Mouse (Mus musculus) kidney, postnatal 4 days (tissue): ENCODE results near the gene Mob3a.
"Not testable (repeated sequence)": the region's sequence is repeated elsewhere in the genome, so short reads cannot be mapped to it uniquely, and the experiment has no call there.

Experiments
- DNase-seq, 2 experiments: peaks; one replicate each; pipeline ENCODE4 v3.0.0; 2021; ENCODE audit warnings: mixed read lengths in 2 of 2

The Mob3a gene

DNA sequence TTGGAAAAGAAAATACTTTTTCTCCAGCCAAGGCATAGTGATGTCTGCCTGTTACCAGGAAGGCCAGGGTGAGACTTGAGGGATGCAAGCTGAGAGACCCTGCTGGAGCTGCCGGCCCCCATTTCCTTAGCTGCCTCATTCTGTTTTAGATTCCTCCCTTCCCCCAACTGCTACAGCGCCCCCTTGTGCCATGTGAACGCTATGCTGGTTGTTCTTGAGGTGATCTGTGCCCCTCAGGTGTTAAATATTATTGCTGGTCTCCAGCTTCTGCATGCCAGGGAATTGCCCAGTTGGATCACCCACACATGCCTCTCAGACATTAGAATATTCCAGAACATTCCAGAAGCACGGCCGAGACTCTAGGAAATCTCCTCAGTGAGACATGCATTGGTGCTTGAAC is 40.6 kb downstream of the Mob3a start:
- DNase-seq, result peak; percentile 84 to 87

DNA sequence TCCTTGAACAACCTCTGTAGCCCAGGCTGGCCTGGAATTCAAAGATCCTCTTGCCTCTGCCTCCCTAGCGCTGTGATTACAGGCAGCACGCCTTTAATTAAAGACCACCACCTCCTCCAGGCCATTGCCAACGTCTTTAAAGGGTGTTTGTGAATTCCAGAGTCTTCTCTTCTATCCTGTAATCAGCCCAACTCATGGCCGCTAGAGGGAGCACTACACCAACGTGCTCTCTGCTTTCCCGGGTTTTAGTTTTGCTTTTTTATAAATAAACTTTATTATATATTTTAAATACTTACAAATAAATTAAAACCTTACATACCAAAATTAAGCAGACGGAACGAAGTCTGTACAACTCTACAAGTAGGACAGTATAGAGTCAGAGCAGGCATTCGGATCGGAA is 42.6 kb downstream of the Mob3a start:
- DNase-seq, result peak; percentile 90 to 91

DNA sequence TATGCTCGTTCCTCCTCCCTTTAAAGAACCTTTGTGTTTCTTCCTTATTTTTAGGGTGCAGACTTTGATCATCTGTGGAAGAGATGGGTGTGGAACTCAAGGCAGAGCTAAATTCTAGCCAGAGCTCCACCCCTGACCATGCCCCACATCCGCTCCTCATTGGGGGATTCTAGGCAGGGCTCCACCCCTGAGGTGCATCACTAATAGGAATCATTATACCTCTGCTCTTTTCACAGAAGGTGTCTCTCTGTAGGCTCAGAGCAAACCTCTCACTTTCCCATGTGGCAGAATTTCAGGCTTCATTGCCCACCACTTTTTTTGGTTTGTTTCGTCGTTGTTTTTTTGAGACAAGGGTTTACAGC is 43.0 kb downstream of the Mob3a start:
- no peak for DNase-seq

DNA sequence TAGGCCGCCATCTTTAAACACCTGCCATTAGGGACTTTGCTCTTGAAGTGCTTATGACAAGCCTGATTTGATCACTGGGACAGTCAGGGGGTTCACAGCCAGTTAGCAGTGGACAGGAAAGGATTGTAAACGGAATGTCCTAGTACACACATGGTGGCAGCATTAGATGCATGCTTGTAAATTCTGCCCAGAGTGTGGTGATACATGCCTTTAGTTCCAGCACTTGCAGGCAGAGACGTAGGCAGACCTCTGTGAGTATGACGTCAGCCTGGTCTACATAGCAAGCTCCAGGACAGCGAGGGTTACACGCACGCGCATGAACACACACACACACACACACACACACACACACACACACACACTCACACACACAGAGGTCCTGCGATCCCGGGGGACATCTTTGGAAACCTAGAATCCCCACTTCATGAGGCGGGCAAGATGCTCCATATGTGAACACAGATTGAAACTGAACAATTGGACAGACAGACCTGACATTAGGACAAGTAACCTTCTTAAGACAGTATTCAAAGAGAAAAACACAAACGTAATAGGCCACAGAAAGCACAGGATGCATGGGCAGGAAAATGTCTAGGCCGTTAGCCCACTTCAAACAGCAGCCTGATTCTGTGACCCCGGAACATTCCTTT is 43.5 kb downstream of the Mob3a start:
- DNase-seq, result no peak

DNA sequence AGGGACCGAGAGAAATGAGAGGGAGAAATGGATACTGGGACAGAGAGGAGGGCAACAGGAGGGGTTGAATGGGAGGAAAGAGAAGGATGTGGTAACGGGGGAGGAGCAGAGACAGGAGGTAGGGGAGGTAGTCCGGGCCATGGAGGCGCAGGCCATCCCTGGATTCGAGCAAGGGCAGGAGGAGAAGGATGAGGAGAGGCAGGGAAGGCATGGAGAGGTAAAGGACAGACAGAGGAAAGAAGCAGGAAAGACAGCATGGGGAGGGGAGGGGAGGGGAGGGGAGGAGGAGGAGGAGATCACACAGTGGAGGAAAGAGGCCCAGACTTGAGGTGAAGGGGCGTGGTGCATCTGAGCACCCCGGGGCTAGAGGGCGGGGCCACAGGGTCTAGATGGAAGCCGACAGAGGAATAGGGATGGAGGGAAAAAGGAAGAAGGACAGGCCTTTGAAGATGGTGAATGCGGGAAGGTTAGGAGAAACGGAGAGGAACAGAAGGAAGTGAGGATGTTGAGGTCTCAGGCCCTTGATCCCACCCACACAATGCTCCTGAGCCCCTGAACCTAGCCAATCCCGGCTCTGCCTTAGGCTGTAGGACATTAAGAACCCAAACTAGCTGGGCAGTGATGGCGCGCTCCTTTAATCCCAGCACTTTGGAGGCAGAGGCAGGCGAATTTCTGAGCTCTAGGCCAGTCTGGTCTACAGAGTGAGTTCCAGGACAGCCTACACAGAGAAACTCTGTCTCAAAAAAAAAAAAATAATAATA is 44.7 kb downstream of the Mob3a start, which contains the start of gene Btbd2:
Btbd2 (minus strand) TSS at position 209 of the 761 bp plus-strand sequence.
- peak; percentile 44 to 60 for DNase-seq

DNA sequence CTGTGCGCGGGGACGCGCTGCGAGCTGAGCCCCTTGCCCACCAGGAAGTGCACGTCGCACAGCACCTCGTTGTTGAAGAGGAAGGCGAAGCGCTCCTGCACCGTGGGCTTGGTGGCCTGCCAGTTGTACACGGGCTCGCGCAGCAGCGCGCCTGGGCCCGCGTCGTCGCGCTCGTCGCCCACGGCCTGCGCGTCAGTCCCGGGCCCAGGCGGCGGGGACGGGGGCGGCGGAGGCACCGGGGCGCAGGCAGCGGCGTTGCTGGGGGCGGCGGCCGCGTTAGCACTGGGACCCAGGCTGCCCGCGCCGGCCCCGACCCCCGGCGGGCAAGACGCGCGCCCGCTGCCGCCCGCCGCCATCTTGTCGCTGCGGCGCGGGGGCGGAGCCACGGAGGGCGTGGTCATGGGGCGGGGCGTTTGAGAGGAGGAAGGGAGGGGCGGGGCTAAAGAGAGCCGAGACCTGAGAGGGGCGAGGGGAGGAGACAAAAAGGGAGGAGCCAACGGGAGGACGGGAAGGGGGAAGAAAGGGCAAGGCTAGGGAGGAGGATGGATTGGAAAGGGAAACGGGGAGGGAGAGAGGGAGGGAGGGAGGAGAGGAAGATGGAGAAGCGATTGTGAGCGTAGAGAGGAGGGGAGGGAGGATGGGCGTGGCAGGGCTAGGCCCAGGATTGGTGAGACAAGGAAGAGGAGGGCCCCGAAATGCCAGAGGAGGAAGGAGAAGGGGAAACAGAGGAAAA is 45.5 kb downstream of the Mob3a start:
- DNase-seq, result peak; percentile 99

DNA sequence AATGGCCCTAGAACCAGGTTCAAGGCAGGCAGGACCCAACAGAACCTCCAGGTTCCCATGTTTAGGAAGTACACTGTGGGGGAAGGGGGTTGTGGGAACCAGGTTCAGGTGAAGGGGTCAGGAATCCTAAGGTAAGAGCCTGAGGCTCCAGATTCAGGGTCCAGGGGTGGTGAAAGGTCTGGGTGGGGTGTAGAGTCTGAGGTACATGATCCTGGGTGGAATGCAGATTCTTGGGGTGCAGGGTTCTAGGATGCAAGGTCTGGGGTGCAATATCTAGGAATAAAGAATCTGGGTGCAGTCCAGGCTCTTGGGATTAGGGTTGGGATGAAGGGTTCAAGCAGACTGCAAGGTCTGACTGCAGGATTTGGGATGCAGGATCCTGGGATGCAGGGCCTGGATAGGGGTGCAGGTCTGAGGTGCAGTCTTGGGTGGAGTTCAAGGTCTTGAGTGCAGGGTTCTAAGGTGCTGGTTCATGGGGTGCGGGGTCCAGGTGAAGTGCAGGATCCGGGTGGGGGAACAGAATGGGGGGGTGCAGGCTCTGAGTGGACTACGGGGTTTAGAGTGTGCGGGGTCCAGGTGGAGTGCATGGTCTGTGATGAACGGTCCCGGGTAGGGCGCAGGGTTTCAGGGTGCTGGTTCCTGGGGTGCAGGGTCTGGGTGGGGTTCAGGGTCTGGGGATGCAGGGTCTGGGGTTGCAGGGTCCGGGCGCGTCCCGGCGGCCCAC is 46.2 kb downstream of the Mob3a start:
- DNase-seq, result no peak

DNA sequence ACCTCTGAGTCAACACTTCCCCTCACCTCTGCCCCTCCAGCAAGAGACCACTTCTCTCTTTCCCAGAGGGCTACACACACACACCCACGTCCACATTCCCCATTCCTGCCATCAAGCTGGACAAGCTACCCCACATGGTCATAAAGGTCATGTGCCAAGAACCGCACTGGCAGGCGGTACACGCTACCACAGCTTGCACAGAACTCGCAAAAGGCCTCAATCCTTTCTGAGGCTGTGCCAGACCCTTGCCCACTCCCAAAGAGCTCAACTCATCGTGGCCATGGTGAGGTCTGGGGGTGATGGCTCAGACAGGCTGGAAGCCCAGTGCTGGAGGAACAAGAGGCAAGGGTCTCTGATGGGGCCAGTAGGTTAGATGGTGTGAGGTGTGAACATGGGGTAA is 46.9 kb downstream of the Mob3a start:
- no peak for DNase-seq

DNA sequence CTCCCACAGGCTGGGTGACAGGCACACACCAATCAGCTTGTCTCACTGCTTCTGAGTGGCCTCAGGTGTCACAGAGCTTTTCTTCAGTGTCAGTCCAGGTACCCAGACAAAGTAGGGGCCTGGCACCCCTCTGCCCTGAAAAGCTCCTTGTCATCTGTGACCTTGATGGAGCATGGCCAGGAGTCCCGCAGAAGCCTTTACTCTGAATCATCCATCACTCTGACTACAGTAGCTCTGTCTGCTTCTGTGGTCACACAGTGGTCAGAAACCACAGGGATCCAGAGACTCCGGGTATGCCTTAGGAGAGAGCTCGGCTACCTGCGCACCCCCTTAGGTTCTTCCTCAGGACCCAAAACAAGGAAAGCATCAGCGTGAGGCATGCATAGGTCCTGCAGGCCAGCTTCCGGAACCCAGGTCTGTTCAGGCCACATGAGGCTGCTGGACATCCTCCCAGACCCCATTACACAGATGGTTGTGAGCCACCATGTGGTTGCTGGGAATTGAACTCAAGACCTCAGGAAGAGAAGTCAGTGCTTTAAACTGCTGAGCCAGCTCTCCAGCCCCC is 48.5 kb downstream of the Mob3a start:
- no peak for DNase-seq

DNA sequence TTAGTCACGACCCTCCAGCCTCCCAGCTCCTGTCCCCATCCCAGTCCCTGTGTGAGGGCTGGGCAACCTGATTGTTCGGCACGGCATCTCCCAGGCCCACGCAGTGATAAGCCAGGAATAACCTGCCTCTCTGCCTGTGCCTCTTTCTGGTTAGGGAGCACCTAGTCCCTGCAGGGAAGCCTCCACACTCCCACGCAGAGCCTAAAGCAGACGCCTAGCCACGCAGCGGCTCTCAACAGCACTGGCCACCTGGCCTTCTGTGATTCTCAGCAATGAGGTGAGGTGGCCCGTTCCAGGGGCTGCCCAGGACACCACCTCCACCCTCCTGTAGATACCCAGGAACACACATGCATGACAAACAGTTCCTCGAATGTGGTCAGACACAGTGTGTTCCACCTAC is 51.4 kb downstream of the Mob3a start:
- DNase-seq, result no peak

DNA sequence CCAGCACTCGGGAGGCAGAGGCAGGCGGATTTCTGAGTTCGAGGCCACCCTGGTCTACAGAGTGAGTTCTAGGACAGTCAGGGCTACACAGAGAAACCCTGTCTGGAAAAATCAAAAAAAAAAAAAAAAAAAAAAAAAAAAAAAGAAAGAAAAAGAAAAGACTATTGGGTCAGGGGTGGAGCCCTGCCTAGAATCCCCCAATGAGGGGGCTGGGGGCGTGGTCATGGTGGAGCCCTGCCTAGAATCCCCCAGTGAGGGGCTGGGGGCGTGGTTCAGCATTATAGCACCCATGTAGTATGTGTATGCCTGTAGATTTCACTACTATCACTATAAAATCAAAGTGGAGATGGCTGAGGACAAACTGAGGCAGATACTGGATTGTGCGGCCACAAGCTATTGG is 51.9 kb downstream of the Mob3a start:
- not testable (repeated sequence) for DNase-seq

DNA sequence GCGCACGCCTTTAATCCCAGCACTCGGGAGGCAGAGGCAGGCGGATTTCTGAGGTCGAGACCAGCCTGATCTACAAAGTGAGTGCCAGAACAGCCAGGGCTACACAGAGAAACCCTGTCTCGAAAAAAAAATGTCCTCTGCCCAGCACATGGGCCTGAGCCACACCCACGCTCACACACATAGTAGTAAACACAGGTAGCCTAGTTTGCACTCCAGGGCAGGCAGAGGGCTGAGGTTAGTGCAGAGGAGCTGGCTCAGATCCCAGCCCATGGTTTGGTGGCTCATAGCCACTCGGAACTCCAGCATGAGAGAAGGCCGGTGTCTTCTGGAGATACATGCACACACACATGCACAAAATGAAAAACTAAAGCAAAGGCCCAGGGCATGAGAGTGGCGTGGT is 54.8 kb downstream of the Mob3a start:
- DNase-seq, result no peak

DNA sequence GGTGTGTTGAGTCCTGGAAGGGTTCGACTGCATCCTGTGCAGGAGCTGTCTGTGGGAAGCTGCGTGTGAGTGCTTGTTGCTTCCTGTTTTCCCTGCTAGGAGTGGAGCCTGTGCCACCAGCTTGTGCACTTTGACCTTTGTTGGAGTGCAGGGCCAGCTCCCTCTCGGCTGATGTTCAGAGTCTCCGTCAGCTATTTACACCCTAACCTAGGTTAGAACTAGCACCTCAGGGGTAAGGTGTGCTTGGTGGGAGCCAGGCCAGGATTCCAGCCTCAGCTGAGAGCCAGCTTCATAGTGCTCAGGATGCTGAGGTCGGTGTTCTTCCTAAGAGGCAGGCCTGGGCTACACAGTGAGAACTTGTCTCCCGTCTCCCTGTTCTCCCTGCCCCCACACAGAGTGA is 66.4 kb downstream of the Mob3a start:
- no peak for DNase-seq
